Mouse (Mus musculus): Measurements from ENCODE around the gene 1810013L24Rik. TPM values are rescaled to one million over a fixed set of nuclear protein-coding genes. Genes with fewer than 3 reads are reported as not detected.

1810013L24Rik gene
- polyA plus RNA-seq, 1 experiment from 2014 or later, result 21.6 TPM

Other genes starting within 250 kb of the 1810013L24Rik start
- gene Pmm2, start 192.4 kb upstream of the 1810013L24Rik start, polyA plus RNA-seq (2015; fragmentation: Nextera tagmentation; extraction: Ambion mirVana), result 56.4 and 57.6 TPM in 2 replicates
- gene Tmem186, start 192.4 kb upstream of the 1810013L24Rik start, polyA plus RNA-seq (2015; fragmentation: Nextera tagmentation; extraction: Ambion mirVana), result 19.3 and 19.5 TPM in 2 replicates
- gene Carhsp1, start 157.9 kb upstream of the 1810013L24Rik start, polyA plus RNA-seq (2015; fragmentation: Nextera tagmentation; extraction: Ambion mirVana), result 80.4 and 84.0 TPM in 2 replicates
- gene Gm5767, start 149.3 kb upstream of the 1810013L24Rik start, polyA plus RNA-seq (2015; fragmentation: Nextera tagmentation; extraction: Ambion mirVana), result not detected in 2 replicates
- 28.4 and 34.5 TPM in 2 replicates for gene Usp7, start 37.8 kb upstream of the 1810013L24Rik start, polyA plus RNA-seq (2015; fragmentation: Nextera tagmentation; extraction: Ambion mirVana)

All from embryonic facial prominence, embryonic 15.5 days (tissue).